Mouse (Mus musculus): ENCODE measurements around the gene Kmt2c.

DNA sequence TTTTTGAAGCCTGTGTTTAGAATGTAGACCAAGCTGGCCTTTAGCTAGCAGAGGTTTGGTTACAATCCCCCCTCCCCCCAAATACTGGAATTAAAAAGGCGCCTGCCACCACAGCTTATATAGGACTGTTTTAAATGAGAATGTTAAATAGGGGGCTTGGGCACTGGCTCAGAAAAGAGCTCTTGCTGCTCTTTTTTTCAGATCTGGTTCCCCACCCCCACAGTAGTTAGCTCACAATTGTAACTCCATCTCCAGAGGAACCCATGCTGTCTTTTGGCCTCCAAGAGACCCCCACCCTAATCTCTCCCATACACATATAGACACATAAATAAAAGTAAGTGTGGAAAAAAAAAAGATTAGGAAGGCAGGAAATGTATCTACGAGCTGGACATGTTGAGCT lies 37.9 kb upstream of the Kmt2c start:
- TF ChIP-seq CTCF (IDR thresholded peaks at IDR 0.05; ENCODE audit: borderline replicate concordance, control insufficient read depth, extremely low read depth, insufficient read depth, low read length, poor library complexity) (no peak), POLR2A (IDR thresholded peaks at IDR 0.05; ENCODE audit: control insufficient read depth, extremely low read depth, insufficient read depth, low read length, poor library complexity) (no peak)
